Comparison of ENCODE assay signal across 26 mouse cellular contexts in the genomic region with DNA sequence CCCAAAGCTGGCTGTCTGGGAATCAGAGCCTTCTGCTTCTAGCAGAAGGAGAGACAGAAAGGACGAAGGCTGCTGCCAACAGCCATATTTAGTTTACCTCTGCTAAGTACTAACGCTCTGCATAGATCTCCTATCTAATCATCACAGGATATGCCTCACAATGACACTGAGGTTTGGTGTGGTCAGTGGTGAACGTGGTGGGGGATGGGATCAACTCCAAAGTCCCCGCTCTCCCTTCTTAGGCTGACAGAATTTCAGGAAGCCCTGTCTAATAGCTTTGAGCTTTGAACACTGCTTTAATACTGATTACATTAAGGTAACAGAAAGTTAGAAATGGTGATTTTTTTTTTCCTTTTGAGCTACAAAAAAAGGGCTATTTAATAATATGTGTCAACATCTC. TPM values are rescaled to one million over a fixed set of nuclear protein-coding genes. Genes with fewer than 3 reads are reported as not detected.
DNase-seq lines count a peak whose midpoint lies in the region; ATAC-seq lines count a peak whose summit lies in the region.
"Had no signal": no experiment of that assay in that cellular context is flagged by ENCODE, and none has a peak within 500 bp of the region (broad histone marks: within the 10 kb centered on the region; RNA-seq: fewer than 3 reads in every experiment).

No protein-coding gene starts in this region.

- no peaks in the 10 kb centered on the region for H3K27me3 ChIP-seq in heart, embryonic 13.5 days (replicated peaks)
- H3K27me3 ChIP-seq: CH12.LX; forebrain, embryonic 15.5 days; heart, embryonic 15.5 days; midbrain, embryonic 12.5 days; neural tube, embryonic 15.5 days had no signal

- 43% methylated on average over 4 of the region's 4 CpGs for WGBS in heart, embryonic 13.5 days

- H3K9ac ChIP-seq in heart, embryonic 13.5 days = no peak overlapping the region
- H3K9ac ChIP-seq: embryonic facial prominence, embryonic 13.5 days; forebrain, embryonic 15.5 days; heart, embryonic 15.5 days; limb, embryonic 12.5 days; lung, embryonic 15.5 days; midbrain, embryonic 12.5 days; neural tube, embryonic 15.5 days had no signal

- H3K9me3 ChIP-seq in heart, embryonic 13.5 days = no peaks in the 10 kb centered on the region
- H3K9me3 ChIP-seq: embryonic facial prominence, embryonic 13.5 days; forebrain, embryonic 10.5 days; forebrain, embryonic 15.5 days; heart, embryonic 15.5 days; hindbrain, embryonic 10.5 days; limb, embryonic 12.5 days; lung, embryonic 15.5 days; midbrain, embryonic 12.5 days; neural tube, embryonic 15.5 days had no signal

- H3K4me1 ChIP-seq in heart, embryonic 13.5 days = peaks cover 69% of the 10 kb centered on the region
- H3K4me1 ChIP-seq: lung, embryonic 15.5 days had no signal

- no peak overlapping the region for H3K4me2 ChIP-seq in heart, embryonic 13.5 days
- H3K4me2 ChIP-seq: embryonic facial prominence, embryonic 13.5 days; forebrain, embryonic 15.5 days; heart, embryonic 15.5 days; limb, embryonic 12.5 days; liver, embryonic 11.5 days; lung, embryonic 15.5 days; midbrain, embryonic 12.5 days; neural tube, embryonic 15.5 days had no signal

- ATAC-seq in heart, embryonic 13.5 days (ENCODE audit: extremely low read depth, insufficient number of reproducible peaks, low FRiP score, low TSS enrichment) = no peak
- ATAC-seq in megakaryocyte, adult 5-6 weeks (ENCODE audit: poor library complexity, severe bottlenecking) = peak; percentile 28; the same call in 1 of the 2 replicates
- ATAC-seq: activated CD4-positive, CD25-positive, alpha-beta regulatory T cell, adult 4 months; forebrain, embryonic 15.5 days; hindbrain, embryonic 16.5 days had no signal

- H3K4me3 ChIP-seq in heart, embryonic 13.5 days = no peak overlapping the region
- H3K4me3 ChIP-seq: embryonic facial prominence, embryonic 13.5 days; forebrain, embryonic 10.5 days; forebrain, embryonic 15.5 days; heart, embryonic 15.5 days; hindbrain, embryonic 10.5 days; limb, embryonic 12.5 days; lung, embryonic 15.5 days; midbrain, embryonic 12.5 days; neural tube, embryonic 15.5 days had no signal

- peaks cover 90% of the 10 kb centered on the region for H3K36me3 ChIP-seq in heart, embryonic 13.5 days
- H3K36me3 ChIP-seq: limb, embryonic 12.5 days; lung, embryonic 15.5 days had no signal

- H3K27ac ChIP-seq in heart, embryonic 13.5 days (replicated peaks) = peak overlapping the region; percentile 60; the same call in 1 of the 2 replicates
- H3K27ac ChIP-seq: embryonic facial prominence, embryonic 13.5 days; forebrain, embryonic 10.5 days; forebrain, embryonic 15.5 days; hindbrain, embryonic 10.5 days; limb, embryonic 12.5 days; lung, embryonic 15.5 days; midbrain, embryonic 12.5 days; neural tube, embryonic 15.5 days had no signal

- no peak for DNase-seq in heart, adult 18-20 months
- peak; percentile 39 for DNase-seq in kidney, adult 9 months
- DNase-seq in kidney, adult 8-10 months = no peak
- peak; percentile 54 to 75 for DNase-seq in natural killer cell, adult 2 months (ENCODE audit: low spot score in 2 of 2)
- no peak for DNase-seq in left cerebral cortex, adult 18-20 months (ENCODE audit: low spot score in 2 of 2)
- DNase-seq: cerebellum, adult 18-20 months; cerebellum, postnatal 10 days; gastrocnemius, postnatal 36 days; layer of hippocampus, postnatal 36 days; thymus, adult 2 months; thymus, postnatal 36 days had no signal

RNA-seq across cellular contexts. Expression of a gene that starts 7.9 kb away (rescaled TPM):
- 293 and 324 TPM in 2 replicates for polyA plus RNA-seq in heart, embryonic 13.5 days (2015; fragmentation: Nextera tagmentation; extraction: Ambion mirVana)
- 100 to 1,000 TPM; 312 to 314 TPM for total RNA-seq in heart, adult 18-20 months (2021)
- 9.8 and 12.9 TPM in 2 replicates for total RNA-seq in megakaryocyte, adult 5-6 weeks (2015)
- 7.7 and 9.9 TPM in 2 replicates for total RNA-seq in megakaryocyte, adult 5-6 weeks (2017)
- total RNA-seq in left cerebral cortex, adult 18-20 months (2021) = 1,000 to 10,000 TPM; 1,579 to 1,741 TPM

Comparison
In these comparisons a context has a peak if more than half of its experiments do, and no peak if none do; other contexts are left out.
1. DNase-seq: peak in kidney, adult 9 months (single experiment) and natural killer cell, adult 2 months (2 of 2); none in heart, adult 18-20 months (0 of 2), kidney, adult 8-10 months (0 of 2) and left cerebral cortex, adult 18-20 months (0 of 2).
2. RNA of a gene that starts 7.9 kb away (total RNA-seq): 1,579 to 1,741 TPM in left cerebral cortex, adult 18-20 months and 312 to 314 TPM in heart, adult 18-20 months; 7.7 to 12.9 TPM in megakaryocyte, adult 5-6 weeks; every median in the first group is over 10 times any median in the second.